Mouse (Mus musculus): ENCODE measurements around the gene Zdhhc13. TPM values are rescaled to one million over a fixed set of nuclear protein-coding genes. Genes with fewer than 3 reads are reported as not detected.

The Zdhhc13 gene
- 10.2 and 15.0 TPM in 2 replicates for polyA plus RNA-seq (2012; rRNA removed; ENCODE audit: low replicate concordance)

GRCm38 (mm10) chr7:48788851-48789572, at the start of gene Zdhhc13:
TSS of gene Zdhhc13 (plus strand) at chr7:48789003.

GRCm38 (mm10) chr7:48847820-48848650, 59.2 kb downstream of the Zdhhc13 start, which contains the start of gene Csrp3:
TSS of gene Csrp3 (minus strand) at chr7:48848033.

Other genes starting within 250 kb of the Zdhhc13 start
- gene Mrgprb2, start 230.9 kb upstream of the Zdhhc13 start, polyA plus RNA-seq (2012; rRNA removed; ENCODE audit: low replicate concordance), result 0.09 and 0.31 TPM in 2 replicates
- not detected in 2 replicates for gene Mrgprb3, start 145.2 kb upstream of the Zdhhc13 start, polyA plus RNA-seq (2012; rRNA removed; ENCODE audit: low replicate concordance)
- gene Csrp3, start 59.0 kb downstream of the Zdhhc13 start, polyA plus RNA-seq (2012; rRNA removed; ENCODE audit: low replicate concordance), result not detected in 2 replicates
- gene E2f8, start 92.6 kb downstream of the Zdhhc13 start, polyA plus RNA-seq (2012; rRNA removed; ENCODE audit: low replicate concordance), result 0.37 and 3.3 TPM in 2 replicates
- 1.5 and 12.0 TPM in 2 replicates for gene Nav2, start 119.7 kb downstream of the Zdhhc13 start, polyA plus RNA-seq (2012; rRNA removed; ENCODE audit: low replicate concordance)